Mouse (Mus musculus): ENCODE data around the gene Gm20388.

- TF ChIP-seq CTCF (IDR thresholded peaks at IDR 0.05; ENCODE audit: low read depth) (no peak), EP300 (IDR thresholded peaks at IDR 0.05; ENCODE audit: low read depth) (no peak)
Measured at GRCm38 (mm10) chr8:123141741-123142462, 3231.3 kb downstream of the Gm20388 start.

Measured in liver, embryonic 14.5 days (tissue).